Mouse (Mus musculus): ENCODE results near the gene Uvrag. TPM values are rescaled to one million over a fixed set of nuclear protein-coding genes. Genes with fewer than 3 reads are reported as not detected.
A peak's percentile ranks its signal among the peaks of the same experiment; 100 is the strongest.

Gene Uvrag
- polyA plus RNA-seq, 1 experiment from 2014 or later = 19.1 TPM

- WGBS = 57% methylated on average over 7 of the region's 7 CpGs
- Histone ChIP-seq H3K36me3 (no peaks in the 10 kb centered on the region), H3K4me3 (replicated peaks) (no peak overlapping the region), H3K4me1 (peaks cover 23% of the 10 kb centered on the region), H3K27me3 (no peaks in the 10 kb centered on the region), H3K4me2 (no peak overlapping the region), H3K9me3 (replicated peaks) (no peaks in the 10 kb centered on the region), H3K9ac (no peak overlapping the region), H3K27ac (no peak overlapping the region)
- no peak for ATAC-seq (replicated peaks; ENCODE audit: low FRiP score)
Measured at GRCm38 (mm10) chr7:99043923-99044322, 97.0 kb downstream of the Uvrag start.

DNA sequence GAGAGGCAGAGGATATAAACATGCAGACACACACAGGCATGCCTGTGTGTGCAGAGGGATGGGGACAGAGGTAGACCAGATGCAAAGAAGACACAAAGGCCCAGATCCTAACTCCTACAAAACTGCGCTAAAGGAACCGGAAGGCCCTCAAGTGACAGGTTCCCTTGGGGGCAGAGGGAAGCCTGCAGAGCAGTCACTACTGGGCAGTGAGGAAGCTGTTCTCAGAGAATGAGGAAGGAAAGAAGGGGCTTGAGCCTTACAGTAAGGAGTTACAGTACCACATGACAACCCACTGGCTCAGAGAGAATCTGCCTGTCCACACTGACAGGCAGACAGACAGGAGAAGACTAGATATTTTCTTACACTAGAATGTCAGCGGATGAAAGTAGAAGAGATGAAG is 97.6 kb downstream of the Uvrag start:
- H3K9ac ChIP-seq = no peak overlapping the region
- ATAC-seq (replicated peaks; ENCODE audit: low FRiP score) = no peak
- H3K27ac ChIP-seq = no peak overlapping the region
- H3K4me1 ChIP-seq = peaks cover 23% of the 10 kb centered on the region
- no peaks in the 10 kb centered on the region for H3K9me3 ChIP-seq (replicated peaks)
- H3K27me3 ChIP-seq = no peaks in the 10 kb centered on the region
- no peak overlapping the region for H3K4me2 ChIP-seq
- WGBS = 89% methylated on average over 3 of the region's 3 CpGs
- H3K36me3 ChIP-seq = no peaks in the 10 kb centered on the region
- no peak overlapping the region for H3K4me3 ChIP-seq (replicated peaks)

- 73% methylated on average over 9 of the region's 9 CpGs for WGBS
- no peak overlapping the region for H3K9ac ChIP-seq
- peaks cover 20% of the 10 kb centered on the region for H3K4me1 ChIP-seq
- H3K4me3 ChIP-seq (replicated peaks) = no peak overlapping the region
- no peaks in the 10 kb centered on the region for H3K9me3 ChIP-seq (replicated peaks)
- no peak for ATAC-seq (replicated peaks; ENCODE audit: low FRiP score)
- H3K4me2 ChIP-seq = no peak overlapping the region
- no peaks in the 10 kb centered on the region for H3K27me3 ChIP-seq
- H3K36me3 ChIP-seq = no peaks in the 10 kb centered on the region
- no peak overlapping the region for H3K27ac ChIP-seq
Measured at GRCm38 (mm10) chr7:99041818-99042217, 99.1 kb downstream of the Uvrag start.

- 0 out of 2 replicates have a peak, but pooled peaks cover 5% of the 10 kb centered on the region for H3K4me1 ChIP-seq
- H3K9ac ChIP-seq = no peak overlapping the region
- H3K9me3 ChIP-seq (replicated peaks) = no peaks in the 10 kb centered on the region
- H3K27ac ChIP-seq = no peak overlapping the region
- no peaks in the 10 kb centered on the region for H3K27me3 ChIP-seq
- no peaks in the 10 kb centered on the region for H3K36me3 ChIP-seq
- no peak overlapping the region for H3K4me3 ChIP-seq (replicated peaks)
- ATAC-seq (replicated peaks; ENCODE audit: low FRiP score) = no peak
- H3K4me2 ChIP-seq = no peak overlapping the region
- 96% methylated on average over 8 of the region's 8 CpGs for WGBS
Measured at GRCm38 (mm10) chr7:99039912-99040311, 101.0 kb downstream of the Uvrag start.

- 82% methylated on average over 8 of the region's 8 CpGs for WGBS
- H3K27ac ChIP-seq = no peak overlapping the region
Measured at GRCm38 (mm10) chr7:99036284-99036683, 104.7 kb downstream of the Uvrag start.

DNA sequence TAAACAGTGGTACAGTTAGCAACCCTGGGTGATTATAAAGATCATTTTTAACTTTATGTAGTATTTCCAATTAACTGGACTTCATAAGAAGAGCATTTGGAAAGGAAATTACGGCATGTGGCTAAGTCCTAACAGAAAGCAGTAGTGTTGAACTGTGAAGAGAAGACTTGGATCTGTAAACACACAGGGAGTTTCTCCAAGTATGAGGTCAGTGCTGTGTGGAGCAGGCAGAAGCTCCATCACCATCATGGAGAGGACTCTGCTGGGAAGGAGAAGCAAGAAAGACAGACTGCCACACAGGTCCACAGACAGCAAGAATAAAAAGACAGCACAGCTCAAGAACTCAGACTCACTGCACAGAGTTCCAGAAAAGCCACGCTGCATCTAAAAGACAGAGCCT is 106.0 kb downstream of the Uvrag start:
- 87% methylated on average over 2 of the region's 2 CpGs for WGBS
- H3K4me2 ChIP-seq = no peak overlapping the region
- H3K36me3 ChIP-seq = peaks cover 10% of the 10 kb centered on the region; the same call in 1 of the 2 replicates
- peak overlapping the region; percentile 60; the same call in 1 of the 2 replicates for H3K27ac ChIP-seq
- no peak overlapping the region for H3K4me3 ChIP-seq (replicated peaks)
- ATAC-seq (replicated peaks; ENCODE audit: low FRiP score) = no peak
- H3K4me1 ChIP-seq = peaks cover 9% of the 10 kb centered on the region
- H3K9ac ChIP-seq = no peak overlapping the region
- H3K9me3 ChIP-seq (replicated peaks) = no peaks in the 10 kb centered on the region
- H3K27me3 ChIP-seq = no peaks in the 10 kb centered on the region

More at GRCm38 (mm10) chr7:99036284-99036683, 104.7 kb downstream of the Uvrag start:
- H3K36me3 ChIP-seq = peaks cover 7% of the 10 kb centered on the region; the same call in 1 of the 2 replicates
- no peaks in the 10 kb centered on the region for H3K27me3 ChIP-seq
- H3K9me3 ChIP-seq (replicated peaks) = no peaks in the 10 kb centered on the region
- H3K4me3 ChIP-seq (replicated peaks) = no peak overlapping the region
- no peak for ATAC-seq (replicated peaks; ENCODE audit: low FRiP score)
- H3K4me2 ChIP-seq = no peak overlapping the region
- peaks cover 11% of the 10 kb centered on the region for H3K4me1 ChIP-seq
- H3K9ac ChIP-seq = no peak overlapping the region

DNA sequence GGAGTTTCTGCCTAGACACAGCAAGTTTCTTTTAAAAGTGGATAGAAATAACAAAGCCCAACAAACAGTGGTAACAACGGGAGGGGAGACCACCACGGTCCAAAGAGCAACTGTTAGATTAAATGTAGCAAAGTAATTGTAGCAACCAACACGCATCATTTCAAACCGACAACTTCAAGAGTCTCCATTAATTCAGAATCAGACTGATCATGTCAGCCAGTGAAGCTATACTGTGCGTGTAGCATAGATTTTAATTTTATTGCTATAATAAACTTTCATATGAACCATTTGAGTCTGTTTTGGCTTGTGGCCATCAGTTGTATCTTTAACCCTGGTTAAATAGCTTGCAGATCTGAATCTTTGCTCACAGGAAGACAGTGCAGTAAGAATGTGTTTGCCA is 107.1 kb downstream of the Uvrag start:
- WGBS = 48% methylated on average over 5 of the region's 5 CpGs
- Histone ChIP-seq H3K27me3 (no peaks in the 10 kb centered on the region), H3K4me1 (peaks cover 9% of the 10 kb centered on the region), H3K4me2 (no peak overlapping the region), H3K9ac (no peak overlapping the region), H3K27ac (peak overlapping the region; percentile 82), H3K9me3 (replicated peaks) (no peaks in the 10 kb centered on the region), H3K36me3 (peaks cover 10% of the 10 kb centered on the region; the same call in 1 of the 2 replicates), H3K4me3 (replicated peaks) (no peak overlapping the region)
- ATAC-seq (replicated peaks; ENCODE audit: low FRiP score) = peak; percentile 62

GRCm38 (mm10) chr7:99033314-99033713 is 107.6 kb downstream of the Uvrag start:
- Histone ChIP-seq H3K36me3 (peaks cover 10% of the 10 kb centered on the region; the same call in 1 of the 2 replicates), H3K4me2 (no peak overlapping the region), H3K27ac (peak overlapping the region; percentile 82), H3K9ac (no peak overlapping the region), H3K9me3 (replicated peaks) (no peaks in the 10 kb centered on the region), H3K4me1 (peaks cover 9% of the 10 kb centered on the region), H3K27me3 (no peaks in the 10 kb centered on the region), H3K4me3 (replicated peaks) (no peak overlapping the region)
- 62% methylated on average over 3 of the region's 3 CpGs for WGBS
- ATAC-seq (replicated peaks; ENCODE audit: low FRiP score) = peak; percentile 76

DNA sequence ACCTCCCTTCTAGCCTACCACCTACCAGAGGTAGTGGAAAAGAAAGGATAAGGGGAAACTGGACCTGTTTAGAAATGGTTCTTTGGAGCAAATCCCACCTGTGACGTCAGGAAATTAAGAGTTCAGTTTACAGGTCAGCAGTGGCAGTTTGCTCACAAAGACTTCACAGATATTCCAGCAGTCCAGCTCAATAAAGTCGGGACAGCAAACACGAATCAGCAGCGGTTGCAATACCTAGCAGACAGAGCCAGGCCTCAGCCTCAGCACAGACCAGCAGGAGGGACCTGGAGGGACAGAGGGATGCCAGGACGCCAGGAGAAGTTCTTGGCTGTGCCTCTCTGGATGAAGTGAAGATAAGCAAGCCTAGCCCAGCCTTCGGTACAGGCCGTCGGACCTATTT is 108.9 kb downstream of the Uvrag start:
- H3K9me3 ChIP-seq (replicated peaks) = no peaks in the 10 kb centered on the region
- H3K9ac ChIP-seq = no peak overlapping the region
- no peak overlapping the region for H3K4me2 ChIP-seq
- ATAC-seq (replicated peaks; ENCODE audit: low FRiP score) = no peak
- peaks cover 10% of the 10 kb centered on the region; the same call in 1 of the 2 replicates for H3K36me3 ChIP-seq
- H3K4me1 ChIP-seq = peaks cover 9% of the 10 kb centered on the region
- WGBS = 90% methylated on average over 8 of the region's 8 CpGs
- H3K4me3 ChIP-seq (replicated peaks) = no peak overlapping the region
- H3K27ac ChIP-seq = no peak overlapping the region
- H3K27me3 ChIP-seq = no peaks in the 10 kb centered on the region

GRCm38 (mm10) chr7:99028108-99028507 is 112.8 kb downstream of the Uvrag start:
- ATAC-seq (replicated peaks; ENCODE audit: low FRiP score) = no peak
- no peak overlapping the region for H3K4me3 ChIP-seq (replicated peaks)
- no peak overlapping the region for H3K4me2 ChIP-seq
- H3K4me1 ChIP-seq = no peaks in the 10 kb centered on the region
- H3K36me3 ChIP-seq = peaks cover 10% of the 10 kb centered on the region; the same call in 1 of the 2 replicates
- no peak overlapping the region for H3K9ac ChIP-seq
- 90% methylated on average over 7 of the region's 7 CpGs for WGBS
- H3K27ac ChIP-seq = no peak overlapping the region
- H3K27me3 ChIP-seq = no peaks in the 10 kb centered on the region
- no peaks in the 10 kb centered on the region for H3K9me3 ChIP-seq (replicated peaks)

GRCm38 (mm10) chr7:99027185-99027584 is 113.8 kb downstream of the Uvrag start:
- no peak overlapping the region for H3K4me3 ChIP-seq (replicated peaks)
- H3K9me3 ChIP-seq (replicated peaks) = no peaks in the 10 kb centered on the region
- H3K4me2 ChIP-seq = no peak overlapping the region
- H3K9ac ChIP-seq = no peak overlapping the region
- no peak overlapping the region for H3K27ac ChIP-seq
- no peaks in the 10 kb centered on the region for H3K27me3 ChIP-seq
- no peak for ATAC-seq (replicated peaks; ENCODE audit: low FRiP score)
- no peaks in the 10 kb centered on the region for H3K4me1 ChIP-seq
- H3K36me3 ChIP-seq = peaks cover 6% of the 10 kb centered on the region; the same call in 1 of the 2 replicates
- 77% methylated on average over 5 of the region's 5 CpGs for WGBS

GRCm38 (mm10) chr7:99025989-99026388 is 115.0 kb downstream of the Uvrag start:
- H3K9me3 ChIP-seq (replicated peaks) = no peaks in the 10 kb centered on the region
- H3K4me2 ChIP-seq = no peak overlapping the region
- no peak for ATAC-seq (replicated peaks; ENCODE audit: low FRiP score)
- H3K27ac ChIP-seq = no peak overlapping the region
- 92% methylated on average over 10 of the region's 10 CpGs for WGBS
- H3K9ac ChIP-seq = no peak overlapping the region
- 0 out of 2 replicates have a peak, but pooled peaks cover 3% of the 10 kb centered on the region for H3K36me3 ChIP-seq
- H3K4me1 ChIP-seq = 0 out of 2 replicates have a peak, but pooled peaks cover 5% of the 10 kb centered on the region
- no peaks in the 10 kb centered on the region for H3K27me3 ChIP-seq
- H3K4me3 ChIP-seq (replicated peaks) = no peak overlapping the region

- H3K27me3 ChIP-seq = no peaks in the 10 kb centered on the region
- no peaks in the 10 kb centered on the region for H3K9me3 ChIP-seq (replicated peaks)
- no peak for ATAC-seq (replicated peaks; ENCODE audit: low FRiP score)
- H3K4me3 ChIP-seq (replicated peaks) = no peak overlapping the region
- H3K9ac ChIP-seq = no peak overlapping the region
- peaks cover 11% of the 10 kb centered on the region for H3K4me1 ChIP-seq
- H3K4me2 ChIP-seq = no peak overlapping the region
- 89% methylated on average over 7 of the region's 7 CpGs for whole genome bisulfite sequencing
- no peak overlapping the region for H3K27ac ChIP-seq
- no peaks in the 10 kb centered on the region for H3K36me3 ChIP-seq
Measured at GRCm38 (mm10) chr7:99025265-99025664, 115.7 kb downstream of the Uvrag start.
